Mouse (Mus musculus): ENCODE measurements around the gene Tenm1.

Tenm1 gene

DNA sequence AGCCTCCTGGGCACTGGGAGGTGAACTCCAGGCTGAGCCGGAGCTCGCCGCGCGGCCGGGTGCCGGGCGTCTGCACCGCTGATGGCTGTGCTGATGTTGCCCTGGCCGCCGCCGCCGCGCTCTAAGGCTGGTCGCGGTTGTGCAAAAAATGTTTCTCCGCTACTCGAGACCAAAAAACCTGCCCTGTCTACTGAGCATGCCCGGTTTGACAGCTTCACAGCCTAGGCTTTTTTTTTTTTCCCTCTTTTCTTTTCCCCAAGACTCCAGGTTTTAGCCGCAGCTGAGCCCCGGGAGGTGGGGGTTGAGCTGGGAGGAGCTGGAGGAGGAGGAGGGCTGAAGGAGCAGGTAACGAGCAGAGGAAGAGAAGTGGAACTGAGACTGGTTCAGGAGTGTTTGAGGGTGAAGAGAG, at the start of gene Tenm1:
Tenm1 (minus strand) TSS at position 272 of the 409 bp plus-strand sequence.
- DNase-seq (ENCODE audit: low spot score): no peak

GRCm38 (mm10) chrX:43467311-43467710, 38.4 kb upstream of the Tenm1 start:
- DNase-seq (ENCODE audit: low spot score): no peak

DNA sequence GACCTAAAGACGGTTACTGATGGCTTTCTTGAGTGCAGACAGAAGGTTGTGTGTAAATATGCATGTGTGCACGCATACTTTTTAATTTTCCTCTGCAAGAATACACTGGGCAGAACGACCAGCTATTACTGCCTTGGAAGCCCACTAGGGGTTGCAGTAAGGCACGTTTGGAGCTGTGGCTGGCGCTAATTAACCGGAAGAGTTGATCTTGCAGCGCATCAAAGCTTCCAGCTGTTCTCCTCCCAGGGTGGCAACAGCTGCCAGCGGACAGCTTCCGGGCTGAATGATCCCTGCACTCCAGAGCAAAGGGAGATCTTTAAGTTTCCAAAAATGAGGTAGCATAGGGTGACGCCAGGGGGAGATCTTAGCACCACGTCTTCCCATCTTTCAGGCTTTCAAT, 1.7 kb upstream of the Tenm1 start:
- no peak for DNase-seq (ENCODE audit: low spot score)

- DNase-seq (ENCODE audit: low spot score): no peak
These were observed 1.1 kb upstream of the Tenm1 start for GRCm38 (mm10) chrX:43429982-43430531.

GRCm38 (mm10) chrX:43429337-43429736, 411 bp upstream of the Tenm1 start:
- no peak for DNase-seq (ENCODE audit: low spot score)

- DNase-seq (ENCODE audit: low spot score): no peak
These were observed 963 bp downstream of the Tenm1 start for GRCm38 (mm10) chrX:43427961-43428365.

DNA sequence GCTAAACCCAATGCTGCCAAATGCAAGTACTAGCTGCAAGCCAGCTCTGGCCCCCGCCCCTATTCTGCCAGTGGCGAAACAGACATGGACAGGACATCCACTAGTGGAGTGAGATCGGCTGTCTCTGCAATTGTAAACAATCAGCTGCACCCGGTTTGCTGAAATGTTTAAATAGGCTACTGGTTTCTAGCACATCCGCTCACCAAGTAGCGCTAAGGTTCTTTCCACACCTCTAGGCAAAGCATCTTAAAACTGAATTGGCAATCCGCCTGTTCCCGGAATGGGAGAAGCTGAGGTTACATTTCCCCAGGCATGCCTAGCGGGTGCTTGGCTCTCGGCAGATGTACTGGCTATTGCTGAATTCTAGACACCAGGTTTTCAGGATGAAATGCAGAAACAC, 1.8 kb downstream of the Tenm1 start:
- no peak for DNase-seq (ENCODE audit: low spot score)

- no peak for DNase-seq (ENCODE audit: low spot score)
These were observed 31.0 kb downstream of the Tenm1 start for GRCm38 (mm10) chrX:43397957-43398356.

DNA sequence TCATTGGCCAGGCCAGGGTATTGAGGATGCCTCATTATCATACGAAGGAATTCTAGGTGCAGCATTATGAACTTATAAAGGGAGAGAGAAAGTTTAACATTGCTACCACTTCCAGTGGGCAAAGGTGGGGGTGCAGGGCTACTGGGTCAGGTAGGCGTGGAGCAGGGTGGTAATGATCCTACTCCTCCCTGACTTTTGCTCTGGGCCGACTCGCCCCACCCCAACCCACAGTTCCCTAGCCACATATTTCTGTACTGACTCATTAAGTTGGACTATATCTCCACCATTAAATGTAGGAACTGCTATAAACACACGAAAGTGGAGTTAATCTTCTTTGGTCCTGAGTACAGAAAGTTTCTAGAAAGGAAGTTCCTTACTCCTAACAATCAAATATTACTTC, 40.8 kb downstream of the Tenm1 start:
- no peak for DNase-seq (ENCODE audit: low spot score)

- no peak for DNase-seq (ENCODE audit: low spot score)
These were observed 56.4 kb downstream of the Tenm1 start for GRCm38 (mm10) chrX:43372526-43372925.

GRCm38 (mm10) chrX:43319351-43319750, 109.6 kb downstream of the Tenm1 start:
- DNase-seq (ENCODE audit: low spot score): no peak

DNA sequence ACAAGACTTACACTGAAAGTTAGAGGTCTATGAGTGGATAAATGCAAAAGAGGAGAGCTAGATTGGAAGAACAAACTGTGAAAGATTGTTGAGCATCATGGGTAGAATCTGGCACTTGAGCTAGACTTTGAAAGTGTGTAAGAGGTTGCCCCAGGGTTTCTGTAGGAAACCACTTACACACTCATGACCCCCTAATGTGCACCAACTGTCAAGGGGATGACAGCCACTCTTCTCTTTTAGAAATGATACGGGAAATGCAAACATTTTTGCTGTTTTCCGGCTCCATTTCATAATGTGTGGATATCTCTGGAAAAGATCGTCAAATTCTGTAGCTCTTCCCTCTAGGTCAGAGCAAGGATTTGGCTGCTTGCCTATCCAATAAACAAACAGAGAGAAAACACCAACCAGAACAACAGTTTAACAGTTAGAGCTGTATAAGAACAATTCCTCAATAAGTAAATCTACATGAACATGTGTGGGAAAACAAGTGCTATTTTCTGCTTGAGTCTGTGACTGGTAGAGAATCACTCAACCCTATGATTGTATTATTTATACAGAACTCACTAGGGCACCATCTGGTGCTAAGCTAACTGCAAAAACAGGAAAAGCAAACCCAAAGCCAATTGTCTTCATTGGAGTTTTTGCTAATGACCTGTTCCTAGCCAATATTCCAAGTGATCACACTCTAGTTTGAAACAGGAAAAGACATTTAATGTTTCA, 111.0 kb downstream of the Tenm1 start:
- DNase-seq (ENCODE audit: low spot score): no peak

DNA sequence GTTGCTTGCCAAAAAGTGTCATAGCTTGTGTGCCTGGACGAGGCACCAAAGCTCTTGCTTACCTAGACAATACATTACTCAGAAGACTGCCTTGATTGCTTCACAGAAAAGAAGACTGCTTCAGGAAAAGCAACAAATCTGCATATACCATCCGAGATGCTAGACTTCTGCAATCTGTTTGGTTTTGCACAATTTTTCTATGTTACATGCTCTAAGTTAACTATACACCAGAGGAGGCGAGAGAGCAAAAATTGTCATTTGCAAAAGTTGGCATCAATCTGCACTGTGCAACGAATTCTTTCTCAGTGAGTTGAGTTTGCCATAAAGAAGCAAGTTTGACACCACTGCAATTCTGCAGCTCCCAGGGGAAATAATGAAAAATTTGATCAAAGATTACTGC, 193.1 kb downstream of the Tenm1 start:
- no peak for DNase-seq (ENCODE audit: low spot score)

GRCm38 (mm10) chrX:43205003-43205402, 223.9 kb downstream of the Tenm1 start:
- DNase-seq (ENCODE audit: low spot score): no peak

DNA sequence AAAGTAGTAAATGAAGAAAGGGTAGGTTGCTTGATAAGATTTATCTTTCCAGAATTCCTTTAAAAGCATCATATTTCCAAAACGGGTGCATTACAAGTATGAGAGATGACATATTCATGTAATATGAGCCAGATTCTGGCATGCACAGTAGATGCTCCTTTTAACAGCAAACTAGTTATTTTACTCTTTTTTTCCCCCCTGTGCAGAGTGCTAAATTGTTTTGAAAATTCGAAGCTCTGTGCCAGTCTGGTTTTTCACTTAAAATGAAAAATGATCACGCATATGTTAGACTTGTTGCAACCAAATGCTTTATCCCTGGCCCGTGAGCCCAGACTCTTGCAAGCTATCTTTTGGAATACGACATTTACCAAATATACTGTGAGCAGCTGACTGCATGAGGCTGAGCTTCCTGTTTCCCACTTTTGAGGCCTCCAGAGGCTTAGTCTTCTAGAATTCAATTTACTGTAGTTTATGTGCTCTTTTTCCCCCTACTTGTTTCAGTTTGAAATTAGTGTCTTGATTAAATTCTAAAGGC, 226.6 kb downstream of the Tenm1 start:
- DNase-seq (ENCODE audit: low spot score): no peak

- DNase-seq (ENCODE audit: low spot score): no peak
These were observed 246.0 kb downstream of the Tenm1 start for GRCm38 (mm10) chrX:43182975-43183374.

DNA sequence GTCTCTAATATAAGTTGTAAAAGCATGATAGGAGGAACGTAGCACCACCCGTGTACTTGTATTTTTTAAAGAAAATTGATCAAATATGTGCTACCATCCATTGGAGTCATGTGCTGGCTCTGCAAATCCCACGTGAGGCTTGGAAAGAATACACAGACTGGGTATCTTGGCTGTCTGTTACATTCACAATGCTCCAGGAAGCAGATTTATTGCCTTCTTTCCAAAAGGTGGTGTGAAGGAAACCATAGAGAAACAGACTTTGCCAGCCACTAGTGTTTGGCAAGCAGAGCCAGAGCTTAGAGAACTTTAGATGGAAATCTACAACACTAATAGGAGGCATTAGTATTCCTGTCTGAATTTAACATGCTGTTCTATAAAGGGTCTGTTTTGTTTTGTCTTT, 277.4 kb downstream of the Tenm1 start:
- no peak for DNase-seq (ENCODE audit: low spot score)

DNA sequence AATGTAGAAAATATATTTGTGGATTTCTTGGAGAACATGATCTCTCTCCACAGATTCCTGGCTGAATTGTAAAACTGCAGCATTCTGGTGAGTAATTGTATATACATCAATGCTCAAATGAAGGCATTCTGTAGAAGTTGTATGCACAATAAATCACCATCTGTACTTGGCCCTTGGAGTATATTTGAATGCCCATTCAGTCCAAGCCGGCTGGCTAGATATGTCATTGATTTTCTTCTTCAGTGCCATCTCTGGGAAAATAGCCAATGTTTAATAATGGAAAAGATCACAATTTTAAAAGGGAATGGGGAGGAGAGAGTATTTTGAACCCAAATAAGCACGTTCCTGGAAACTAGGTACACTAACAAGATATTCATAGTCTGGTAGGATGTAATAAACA, 299.2 kb downstream of the Tenm1 start:
- DNase-seq (ENCODE audit: low spot score): no peak

DNA sequence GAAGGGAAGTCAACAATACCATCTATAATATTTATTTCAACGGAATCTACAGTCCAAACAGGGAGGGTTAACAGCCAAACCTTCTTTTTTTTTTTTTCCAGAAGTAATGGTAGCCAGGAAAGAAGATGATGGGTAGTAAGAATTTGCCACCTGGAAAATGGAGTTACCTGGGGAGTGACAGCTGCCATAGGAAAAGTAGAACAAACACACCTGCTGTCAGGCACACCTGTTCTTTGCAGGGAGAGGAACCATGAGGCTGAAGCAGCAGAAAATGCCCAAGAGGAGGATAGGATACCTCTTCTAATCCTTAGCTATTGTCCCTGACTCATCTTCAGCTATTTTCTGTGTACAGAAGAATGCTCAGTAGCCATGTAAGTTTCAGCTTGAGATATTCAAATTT, 306.4 kb downstream of the Tenm1 start:
- no peak for DNase-seq (ENCODE audit: low spot score)

DNA sequence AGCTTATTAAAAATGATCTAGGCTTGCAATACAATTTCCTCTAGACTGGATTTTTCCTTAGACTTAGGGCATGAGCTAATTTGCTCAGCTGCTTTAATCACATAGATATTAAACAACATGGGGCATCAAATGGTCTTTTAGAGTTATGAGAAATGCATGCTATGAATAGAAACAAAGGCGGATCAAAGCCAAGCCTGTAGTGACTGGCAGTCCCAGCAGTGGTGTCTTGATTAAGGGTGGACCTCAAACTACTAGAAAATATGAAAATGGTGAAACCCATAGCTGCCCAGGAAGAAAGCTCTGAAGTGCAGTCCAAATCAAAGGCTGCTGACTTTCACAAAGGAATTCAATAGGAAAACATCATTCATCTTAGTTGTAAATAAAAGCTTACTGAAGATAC, 306.9 kb downstream of the Tenm1 start:
- no peak for DNase-seq (ENCODE audit: low spot score)

- no peak for DNase-seq (ENCODE audit: low spot score)
These were observed 442.8 kb downstream of the Tenm1 start for GRCm38 (mm10) chrX:42986100-42986499.

DNA sequence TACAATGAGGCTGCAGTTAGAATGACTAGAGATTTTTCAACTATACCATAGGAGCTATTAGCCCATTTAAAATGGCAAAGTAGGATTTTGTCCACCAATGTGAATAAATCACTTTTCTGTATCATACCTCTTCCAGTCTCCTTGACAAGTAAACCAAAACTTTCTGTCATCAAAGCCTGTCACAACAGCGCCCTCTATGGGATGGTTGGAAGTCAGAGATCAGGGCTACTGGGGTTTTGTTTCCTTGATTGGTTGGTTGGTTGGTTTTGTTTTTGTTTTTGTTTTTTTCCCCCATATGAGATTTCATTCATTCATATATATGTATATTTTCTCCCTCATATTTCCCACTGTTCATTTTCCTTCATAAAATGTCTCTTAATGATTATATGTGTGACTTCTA, 455.4 kb downstream of the Tenm1 start:
- peak; percentile 1 for DNase-seq (ENCODE audit: low spot score)

DNA sequence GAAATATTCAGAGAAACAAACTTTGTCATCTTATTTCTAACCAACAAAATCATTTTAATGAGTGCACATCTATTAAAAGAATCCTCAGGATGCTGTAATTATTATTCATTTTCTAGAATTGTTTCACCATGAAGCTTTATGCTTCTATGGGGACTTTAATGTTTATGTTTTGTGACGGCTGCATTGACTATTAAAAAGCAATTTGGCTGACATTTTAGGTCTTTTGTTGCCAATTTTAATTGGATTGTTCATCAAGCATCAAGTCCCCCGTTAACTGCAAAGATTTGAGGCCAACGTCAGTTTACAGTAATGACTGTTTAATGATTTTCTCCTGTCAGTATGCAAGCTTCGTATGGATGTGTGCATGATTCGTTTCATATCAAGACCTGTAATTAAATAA, 461.3 kb downstream of the Tenm1 start:
- DNase-seq (ENCODE audit: low spot score): no peak

DNA sequence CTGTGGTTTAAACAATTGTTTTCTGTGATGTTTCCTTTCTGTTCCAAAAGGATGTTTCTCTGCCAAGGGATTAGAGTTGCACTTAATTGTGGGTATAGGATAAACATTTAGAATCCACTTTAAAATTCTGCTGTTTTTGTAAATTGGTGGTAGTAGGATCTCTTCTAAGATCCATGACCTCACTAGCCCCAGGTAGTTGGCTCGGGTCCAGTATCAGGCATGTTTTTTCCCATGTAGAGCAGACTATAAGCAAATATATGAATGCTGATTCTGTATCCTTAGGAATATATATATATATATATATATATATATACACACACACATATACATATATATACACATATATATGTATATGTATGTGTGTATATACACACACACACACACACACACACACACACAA, 567.2 kb downstream of the Tenm1 start:
- no peak for DNase-seq (ENCODE audit: low spot score)
